Mouse (Mus musculus) ES-Bruce4 (cell line): Measurements from ENCODE around the gene Tlcd2.

Experiments used
- CTCF ChIP-seq: IDR thresholded peaks from one replicate; pipeline ENCODE4 v1.8.1; 2011; ENCODE audit warnings: low read depth, low read length
- EP300 ChIP-seq: IDR thresholded peaks from 2 replicates; pipeline ENCODE4 v1.6.1; 2011; ENCODE audit warnings: low read depth, low read length; ENCODE audit not compliant: insufficient read depth
- POLR2A ChIP-seq: IDR thresholded peaks from one replicate; pipeline ENCODE4 v1.8.1; 2011; ENCODE audit warnings: low read length; ENCODE audit not compliant: insufficient read depth

DNA sequence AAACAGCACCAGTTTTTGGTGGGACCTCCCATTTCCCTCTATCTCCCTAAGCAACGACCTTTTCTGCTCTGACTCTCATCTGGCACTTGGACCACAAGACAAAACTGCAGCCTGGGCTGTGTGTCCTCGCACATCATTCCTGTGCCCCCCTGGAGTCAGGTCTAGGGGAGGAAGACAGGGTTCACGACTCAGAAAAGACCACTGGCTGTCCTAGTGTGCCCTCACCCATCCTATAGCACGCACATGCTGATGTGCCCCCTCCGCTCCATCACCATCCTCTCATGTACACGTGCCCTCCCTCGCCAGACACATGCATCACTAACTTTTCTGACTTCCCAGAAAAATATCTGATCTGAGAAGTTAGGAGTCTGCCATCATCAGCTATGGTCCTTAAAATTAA lies 41.5 kb upstream of the Tlcd2 start:
- no peak for TF ChIP-seq POLR2A
- TF ChIP-seq CTCF: no peak
- no peak for TF ChIP-seq EP300
